Mouse (Mus musculus) macrophage (primary cell): ENCODE data around the gene Ddx50. TPM values are rescaled to one million over a fixed set of nuclear protein-coding genes. Genes with fewer than 3 reads are reported as not detected.
"Not testable (repeated sequence)": the region's sequence is repeated elsewhere in the genome, so short reads cannot be mapped to it uniquely, and the experiment has no call there.

Experiments used
- H3K27ac ChIP-seq: fragments of 350-480 bp; formaldehyde crosslinking; 2 replicates; pipeline ENCODE4 v1.9.0; 2021
- H3K36me3 ChIP-seq: fragments of 350-480 bp; formaldehyde crosslinking; 2 replicates; pipeline ENCODE4 v1.9.0; 2021; ENCODE audit errors: inconsistent target
- H3K4me3 ChIP-seq: fragments of 350-480 bp; formaldehyde crosslinking; 2 replicates; pipeline ENCODE4 v1.9.0; 2021; ENCODE audit errors: inconsistent target
- H3K79me2 ChIP-seq: fragments of 350-480 bp; formaldehyde crosslinking; 2 replicates; pipeline ENCODE4 v1.9.0; 2021; ENCODE audit errors: inconsistent target
- WGBS: methylation state at CpG from one replicate; pipeline ENCODE4 v1.1.7; 2026; ENCODE audit warnings: inconsistent platforms; ENCODE audit not compliant: missing documents; 5-methylcytosine and 5-hydroxymethylcytosine counted together
- polyA plus RNA-seq: library from polyadenylated mRNA; stranded (reverse); fragments of 250-400 nt; gene quantifications from 3 replicates; pipeline ENCODE4 v1.2.4, GENCODE M21; 2018; ENCODE audit warnings: inconsistent platforms

Ddx50 gene
- polyA plus RNA-seq, 1 experiment from 2014 or later: 56.0 TPM

DNA sequence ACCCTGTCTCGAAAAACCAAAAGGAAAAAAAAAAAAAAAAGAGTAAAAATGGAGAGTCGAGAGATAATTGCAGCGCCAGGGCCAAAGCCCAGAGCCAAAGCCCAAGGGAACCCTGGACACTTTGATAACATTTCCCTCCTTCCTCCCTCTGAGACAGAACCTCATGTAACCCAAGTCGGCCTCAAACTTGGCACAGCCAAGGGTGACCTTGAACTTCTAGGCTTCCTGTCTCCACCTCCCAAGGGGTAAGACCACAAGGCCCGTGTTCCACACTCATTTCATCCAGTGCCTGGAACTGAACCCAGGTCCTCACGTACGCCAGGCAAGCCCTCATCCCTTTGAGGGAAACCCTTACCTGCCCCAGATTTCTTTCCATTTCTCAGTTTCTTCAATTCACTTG lies 5.7 kb upstream of the Ddx50 start:
- Histone ChIP-seq H3K36me3 (no peaks in the 10 kb centered on the region), H3K4me3 (no peak overlapping the region), H3K79me2 (no peaks in the 10 kb centered on the region), H3K27ac (no peak overlapping the region)
- WGBS: 91% methylated on average over 6 of the region's 7 CpGs

GRCm38 (mm10) chr10:62651961-62652360 lies 943 bp upstream of the Ddx50 start:
- Histone ChIP-seq H3K79me2 (peaks cover 38% of the 10 kb centered on the region), H3K4me3 (peak overlapping the region; percentile 45), H3K27ac (peak overlapping the region; percentile 43), H3K36me3 (no peaks in the 10 kb centered on the region; the same call in 1 of the 2 replicates)
- WGBS: 50% methylated on average over 3 of the region's 3 CpGs

DNA sequence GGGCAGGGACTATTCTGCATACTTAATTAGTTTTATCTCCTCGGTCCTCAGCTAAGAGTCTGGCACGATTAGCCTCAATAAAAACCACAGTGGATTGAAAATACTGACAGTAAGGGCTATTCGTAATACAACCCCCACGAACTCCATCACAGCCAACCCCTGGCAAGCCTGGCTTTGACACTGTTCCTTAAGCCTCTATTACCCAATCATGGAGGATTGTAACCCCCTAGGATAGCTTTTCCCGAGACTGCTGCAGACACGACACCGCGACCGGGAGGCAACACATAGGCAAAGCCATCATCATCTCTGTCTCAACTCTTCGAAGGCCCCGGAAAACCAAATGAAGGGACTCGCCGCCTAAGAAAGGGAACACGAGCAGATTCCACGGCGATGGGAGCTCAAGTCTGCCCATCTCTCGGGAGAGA lies 648 bp downstream of the Ddx50 start:
- peaks cover 54% of the 10 kb centered on the region for H3K79me2 ChIP-seq
- 0% methylated on average over 16 of the region's 17 CpGs for WGBS
- H3K36me3 ChIP-seq: peaks cover 9% of the 10 kb centered on the region; the same call in 1 of the 2 replicates
- peak overlapping the region; percentile 49 for H3K27ac ChIP-seq
- peak overlapping the region; percentile 94 for H3K4me3 ChIP-seq

DNA sequence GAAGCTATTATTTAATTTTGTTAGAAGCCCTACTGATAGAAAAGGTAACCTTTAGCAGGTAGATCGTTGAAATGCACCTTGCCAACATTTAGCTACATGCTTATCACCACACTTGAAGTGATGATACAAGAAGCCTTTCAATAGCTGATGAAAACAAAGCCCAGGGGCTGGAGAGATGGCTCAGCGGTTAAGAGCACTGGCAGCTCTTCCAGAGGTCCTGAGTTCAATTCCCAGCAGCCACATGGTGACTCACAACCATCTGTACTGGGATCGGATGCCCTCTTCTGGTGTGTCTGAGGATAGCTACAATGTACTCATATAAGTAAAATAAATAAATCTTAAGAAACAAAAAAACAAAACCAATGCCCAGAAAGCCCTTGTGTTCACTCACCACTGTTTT lies 46.9 kb downstream of the Ddx50 start:
- peaks cover 25% of the 10 kb centered on the region for H3K79me2 ChIP-seq
- no peak overlapping the region for H3K4me3 ChIP-seq
- H3K27ac ChIP-seq: no peak overlapping the region
- WGBS: 96% methylated on average over 3 of the region's 3 CpGs
- H3K36me3 ChIP-seq: no peaks in the 10 kb centered on the region

- Histone ChIP-seq H3K36me3 (no peaks in the 10 kb centered on the region; the same call in 1 of the 2 replicates), H3K79me2 (peaks cover 33% of the 10 kb centered on the region), H3K27ac (no peak overlapping the region), H3K4me3 (peak overlapping the region; percentile 88; the same call in 1 of the 2 replicates)
- 81% methylated on average over 12 of the region's 12 CpGs for WGBS
Observed at GRCm38 (mm10) chr10:62603233-62604030, 47.6 kb downstream of the Ddx50 start.

DNA sequence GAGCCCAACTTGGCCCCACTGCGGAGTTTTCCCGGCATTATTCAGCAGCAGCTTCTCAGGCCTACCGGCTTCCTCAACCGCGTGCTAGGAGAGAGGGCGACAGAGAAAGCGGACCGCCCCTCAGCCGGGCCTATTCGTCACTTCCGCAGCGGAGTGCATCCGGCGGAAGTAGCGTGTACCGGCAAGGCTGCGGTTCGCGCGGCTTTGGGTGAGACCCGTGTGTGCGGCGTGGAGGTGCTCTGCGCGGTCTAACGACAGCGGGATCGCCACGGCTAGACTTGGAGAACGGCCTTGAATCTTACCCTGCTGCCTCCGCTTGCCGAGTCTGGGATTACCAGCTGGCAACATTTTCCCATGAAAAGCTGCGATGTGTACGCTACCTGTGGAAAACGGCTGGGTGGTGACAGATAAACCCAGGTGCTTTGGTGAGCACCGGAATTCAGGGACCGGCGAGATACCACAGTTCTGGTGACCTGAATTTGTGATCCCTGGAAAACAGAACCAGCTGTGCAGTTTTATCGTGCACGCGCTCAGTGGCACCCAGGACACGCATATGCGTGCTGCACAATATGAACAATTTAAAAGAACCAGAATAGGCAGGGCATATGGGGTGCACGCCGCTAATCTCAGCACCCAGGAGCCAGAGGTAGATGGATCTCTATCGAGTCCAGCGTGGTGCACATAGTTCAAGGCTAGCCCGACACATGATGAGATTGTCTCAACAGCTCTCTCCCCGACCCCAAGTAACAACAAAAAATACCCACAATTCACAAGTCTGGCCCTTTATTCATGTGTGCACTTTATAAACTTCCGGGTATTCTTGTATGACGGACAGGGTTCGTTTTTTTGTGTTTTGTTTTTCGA lies 48.6 kb downstream of the Ddx50 start, which contains the start of gene Ddx21:
Ddx21 (minus strand) TSS at position 105 of the 864 bp plus-strand sequence.
- H3K36me3 ChIP-seq: peaks cover 7% of the 10 kb centered on the region; the same call in 1 of the 2 replicates
- 1% methylated on average over 53 of the region's 53 CpGs for WGBS

GRCm38 (mm10) chr10:62601833-62602176 lies 49.2 kb downstream of the Ddx50 start:
- peak overlapping the region; percentile 88 for H3K4me3 ChIP-seq
- peaks cover 10% of the 10 kb centered on the region; the same call in 1 of the 2 replicates for H3K36me3 ChIP-seq
- peak overlapping the region; percentile 48 for H3K27ac ChIP-seq
- peaks cover 49% of the 10 kb centered on the region for H3K79me2 ChIP-seq
- 1% methylated on average over 21 of the region's 23 CpGs for WGBS

More for the DNA sequence above, 48.6 kb downstream of the Ddx50 start, which contains the start of gene Ddx21:
- Histone ChIP-seq H3K27ac (peak within 1 kb of the TSS; percentile 48), H3K79me2 (peaks cover 43% of the 10 kb centered on the region), H3K4me3 (peak within 1 kb of the TSS; percentile 88)

DNA sequence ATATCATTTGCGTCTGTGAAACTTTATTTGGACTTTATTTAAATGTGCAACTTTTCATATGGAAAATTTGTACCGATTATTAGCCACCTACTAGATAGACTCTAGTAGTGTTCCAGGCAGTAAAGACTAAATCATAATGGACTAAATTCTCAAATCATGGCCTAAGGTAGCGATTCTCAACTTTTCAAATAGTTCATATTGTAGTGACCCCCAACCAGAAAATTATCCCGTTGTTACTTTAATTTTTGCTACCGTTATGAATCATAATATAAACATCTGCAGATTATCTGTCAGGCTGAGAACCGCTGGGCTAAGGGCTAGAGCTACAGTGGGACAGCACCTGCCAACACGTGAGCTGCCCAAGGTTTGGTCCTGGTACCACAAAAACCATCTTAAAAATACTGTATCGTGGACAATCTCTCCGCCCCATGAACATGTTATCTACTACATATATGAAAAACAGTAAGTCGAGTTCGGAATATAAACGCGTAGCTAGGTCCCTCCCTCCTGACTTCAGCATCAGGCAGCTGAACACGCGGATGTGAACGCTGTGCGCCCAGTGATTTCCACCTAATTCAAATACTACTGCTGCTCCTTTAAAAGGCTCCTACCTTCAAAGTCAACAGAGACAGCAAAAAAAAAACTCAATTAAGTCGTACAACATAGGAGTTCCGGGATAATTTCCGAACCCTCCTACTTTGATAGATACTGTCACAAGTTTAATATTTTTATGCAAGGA lies 49.8 kb downstream of the Ddx50 start:
- peak overlapping the region; percentile 88 for H3K4me3 ChIP-seq

DNA sequence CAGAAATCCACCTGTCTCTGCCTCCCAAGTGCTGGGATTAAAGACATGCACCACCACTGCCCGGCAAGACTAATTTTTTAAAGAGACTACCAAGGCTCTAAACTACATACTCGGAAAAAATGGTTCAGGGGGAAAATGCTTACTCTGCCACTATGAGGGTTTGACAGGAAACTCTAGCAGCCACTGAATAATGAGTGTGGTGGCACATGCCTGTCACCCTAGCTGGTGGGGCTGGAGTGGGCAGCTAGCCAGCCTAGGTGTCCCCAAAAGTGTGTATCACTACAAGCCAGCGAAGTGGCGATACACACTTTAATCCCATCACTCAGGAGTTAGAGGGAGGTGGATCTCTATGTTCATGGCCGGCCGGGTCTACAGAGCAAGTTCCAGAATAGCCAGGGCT lies 51.0 kb downstream of the Ddx50 start:
- Histone ChIP-seq H3K79me2 (peaks cover 66% of the 10 kb centered on the region), H3K36me3 (peaks cover 11% of the 10 kb centered on the region; the same call in 1 of the 2 replicates), H3K27ac (peak overlapping the region; percentile 19; the same call in 1 of the 2 replicates), H3K4me3 (no peak overlapping the region)
- 66% methylated on average over 6 of the region's 6 CpGs for WGBS

More for the DNA sequence above, 49.8 kb downstream of the Ddx50 start:
- WGBS: 11% methylated on average over 20 of the region's 20 CpGs
- peak overlapping the region; percentile 48 for H3K27ac ChIP-seq
- H3K36me3 ChIP-seq: peaks cover 10% of the 10 kb centered on the region; the same call in 1 of the 2 replicates
- peaks cover 55% of the 10 kb centered on the region for H3K79me2 ChIP-seq

DNA sequence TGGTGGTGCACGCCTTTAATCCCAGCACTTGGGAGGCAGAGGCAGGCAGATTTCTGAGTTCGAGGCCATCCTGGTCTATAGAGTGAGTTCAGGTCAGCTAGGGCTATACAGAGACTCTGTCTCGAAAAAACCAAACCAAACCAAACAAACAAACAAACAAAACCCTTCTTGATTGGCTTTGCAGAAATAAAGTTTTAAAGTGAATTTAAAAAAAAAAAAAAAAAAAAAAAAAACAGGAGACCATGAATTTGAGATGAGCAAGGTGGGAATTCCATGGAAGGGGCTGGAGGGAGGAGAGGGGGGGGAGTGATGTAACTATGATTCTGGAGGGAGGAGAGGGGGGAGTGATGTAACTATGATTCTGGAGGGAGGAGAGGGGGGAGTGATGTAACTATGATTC lies 51.7 kb downstream of the Ddx50 start:
- not testable (repeated sequence) for H3K27ac ChIP-seq, H3K4me3 ChIP-seq
- H3K79me2 ChIP-seq: peaks cover 74% of the 10 kb centered on the region
- peaks cover 16% of the 10 kb centered on the region; the same call in 1 of the 2 replicates for H3K36me3 ChIP-seq
- 87% methylated on average over 3 of the region's 3 CpGs for WGBS

- Histone ChIP-seq H3K79me2 (peaks cover 43% of the 10 kb centered on the region), H3K4me3 (no peak overlapping the region), H3K36me3 (peaks cover 61% of the 10 kb centered on the region), H3K27ac (no peak overlapping the region)
- WGBS: 91% methylated on average over 6 of the region's 7 CpGs
Observed at GRCm38 (mm10) chr10:62592496-62592895, 58.5 kb downstream of the Ddx50 start.

GRCm38 (mm10) chr10:62590200-62590599 lies 60.8 kb downstream of the Ddx50 start:
- 18% methylated on average over 6 of the region's 6 CpGs for WGBS
- peaks cover 77% of the 10 kb centered on the region for H3K36me3 ChIP-seq
- H3K27ac ChIP-seq: no peak overlapping the region
- peaks cover 20% of the 10 kb centered on the region for H3K79me2 ChIP-seq
- H3K4me3 ChIP-seq: no peak overlapping the region

- peaks cover 82% of the 10 kb centered on the region for H3K36me3 ChIP-seq
- 94% methylated on average over 4 of the region's 4 CpGs for WGBS
- no peak overlapping the region for H3K4me3 ChIP-seq
- no peak overlapping the region for H3K27ac ChIP-seq
- H3K79me2 ChIP-seq: peaks cover 4% of the 10 kb centered on the region
Observed at GRCm38 (mm10) chr10:62588616-62589015, 62.4 kb downstream of the Ddx50 start.

DNA sequence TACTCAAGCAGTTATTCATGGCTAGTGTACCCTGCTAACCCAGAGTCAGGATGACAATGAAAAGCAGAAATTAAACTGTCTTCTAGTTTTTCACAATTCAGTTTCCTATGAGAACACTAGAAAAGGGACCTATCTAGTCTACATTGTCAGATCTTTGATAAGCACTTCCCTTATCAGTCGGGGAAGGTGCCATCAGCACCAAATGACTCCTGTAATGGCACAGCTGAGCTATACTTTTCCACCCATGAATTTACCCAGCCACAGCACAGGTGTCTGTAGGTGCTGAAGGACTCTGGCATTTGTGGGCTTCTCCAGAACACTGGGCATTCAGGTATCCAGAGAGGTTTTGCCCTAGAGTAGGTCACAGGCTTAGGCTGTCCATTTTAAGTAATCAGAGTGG lies 67.8 kb downstream of the Ddx50 start:
- no peak overlapping the region for H3K4me3 ChIP-seq
- H3K79me2 ChIP-seq: no peaks in the 10 kb centered on the region
- WGBS: 93% methylated on average over 1 of the region's 1 CpGs
- H3K36me3 ChIP-seq: peaks cover 72% of the 10 kb centered on the region
- no peak overlapping the region for H3K27ac ChIP-seq
